Mouse (Mus musculus): ENCODE measurements at regions not wholly inside any gene's neighbourhood (a gene's known extent, or its start where the extent isn't known, plus 50 kb on each side); places are given as distances from the start of the nearest gene placed in this dataset.

DNA sequence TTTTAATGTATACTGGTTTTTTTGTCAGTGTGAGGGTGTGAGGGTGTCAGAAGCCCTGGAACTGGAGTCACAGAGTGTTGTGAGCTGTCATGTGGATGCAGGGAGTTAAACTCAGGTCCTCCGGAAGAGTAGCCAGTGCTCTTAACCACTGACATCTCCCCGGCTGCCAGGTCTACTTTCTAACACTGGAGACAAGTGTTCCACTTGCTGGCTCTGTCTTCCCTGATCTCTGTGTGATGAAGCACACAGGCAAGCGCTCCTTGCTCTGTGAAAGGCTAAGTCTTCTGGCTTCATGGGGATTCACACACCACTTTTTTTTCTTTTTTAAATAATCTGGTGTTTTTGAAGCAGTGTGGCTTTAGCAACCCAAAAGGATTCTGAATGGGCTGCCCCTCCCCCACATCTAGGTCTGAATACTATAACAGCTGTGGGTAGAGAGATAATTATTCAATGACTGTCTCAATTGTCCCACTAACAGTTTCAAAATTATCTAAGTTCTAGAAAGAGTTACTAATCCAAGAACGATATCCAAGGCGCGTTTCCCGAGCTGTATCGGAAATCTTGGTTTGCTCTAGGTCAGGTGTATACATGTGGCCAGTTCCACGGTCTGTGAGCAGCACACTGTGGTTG is 208.4 kb upstream of the Smim15 start:
- DNase-seq (ENCODE audit: low spot score) = no peak

DNA sequence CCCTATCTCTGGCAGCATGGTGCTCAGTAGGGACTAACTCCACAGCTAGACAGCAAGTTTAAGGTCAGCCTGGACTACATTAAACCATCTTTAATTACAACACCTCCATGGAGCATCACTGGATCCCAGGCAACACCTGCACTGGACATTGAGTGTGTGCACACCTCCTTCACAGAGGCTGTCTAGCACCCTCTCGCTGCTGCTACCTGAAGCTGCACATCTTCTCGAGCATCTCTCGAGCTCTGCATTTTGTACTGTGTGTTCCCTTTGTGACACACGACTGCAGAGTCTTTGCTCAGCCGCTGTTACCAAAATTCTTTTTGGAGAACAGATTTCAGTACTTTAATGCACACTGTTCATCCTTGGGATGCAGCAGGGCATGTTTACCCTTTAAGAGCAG is 212.2 kb upstream of the Smim15 start:
- DNase-seq (ENCODE audit: low spot score) = no peak

DNA sequence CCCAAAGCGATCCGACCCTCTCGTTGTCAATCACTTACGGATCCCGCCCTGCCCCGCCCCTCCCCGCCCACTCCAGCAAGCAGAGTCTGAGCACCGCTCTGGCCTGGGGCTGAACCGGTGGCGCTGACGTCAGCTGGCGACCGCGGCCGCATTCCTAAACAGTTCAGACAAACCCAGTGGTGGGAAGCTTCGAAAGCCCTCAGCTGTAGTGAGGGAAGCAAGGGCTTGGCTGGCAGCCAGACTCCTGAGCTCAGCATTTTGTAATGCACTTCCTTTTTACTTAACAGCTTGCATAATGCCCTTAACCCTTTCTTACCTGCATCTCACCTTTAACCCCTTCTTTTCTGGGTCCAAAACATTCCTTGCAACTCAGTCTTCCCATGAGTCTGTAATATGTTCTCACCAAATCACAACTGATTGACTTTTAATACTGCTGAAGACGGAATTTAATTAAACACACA is 213.0 kb upstream of the Smim15 start:
- DNase-seq (ENCODE audit: low spot score) = peak; percentile 84

DNA sequence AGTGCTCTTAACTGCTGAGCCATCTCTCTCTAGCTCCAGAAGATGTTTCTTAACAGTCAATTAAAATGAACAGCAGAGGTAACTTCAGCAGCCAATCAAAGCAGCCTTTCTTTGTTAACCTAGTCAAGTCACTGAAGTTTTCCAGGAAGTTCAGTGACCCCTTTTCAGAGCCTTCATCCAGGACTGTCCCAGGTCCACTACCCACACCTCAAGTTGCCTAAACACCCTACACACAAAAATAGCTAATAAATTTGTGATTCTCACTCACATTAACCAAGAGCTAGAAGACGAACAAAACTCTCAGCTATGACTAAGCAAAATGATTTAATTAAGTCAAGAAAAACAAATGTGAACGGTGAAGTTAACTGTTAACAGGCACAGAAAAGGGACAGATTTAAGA is 214.0 kb upstream of the Smim15 start:
- no peak for DNase-seq (ENCODE audit: low spot score)

DNA sequence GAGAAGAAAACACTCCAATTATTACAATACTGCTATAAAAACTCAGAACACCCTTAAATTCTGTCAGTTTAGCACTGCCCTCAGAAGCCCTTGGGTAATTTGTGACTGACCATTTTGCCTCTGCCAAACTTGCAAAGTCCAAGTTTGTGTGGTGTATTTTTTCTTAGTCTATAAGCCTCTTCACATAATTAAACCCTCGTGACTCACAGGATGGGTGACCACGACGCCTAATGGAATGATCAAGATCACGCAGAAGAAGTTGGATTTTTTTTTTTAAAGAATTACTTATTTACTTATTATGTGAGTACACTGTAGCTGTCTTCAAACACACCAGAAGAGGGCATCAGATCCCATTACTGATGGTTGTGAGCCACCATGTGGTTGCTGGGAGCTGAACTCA is 214.4 kb upstream of the Smim15 start:
- no peak for DNase-seq (ENCODE audit: low spot score)

DNA sequence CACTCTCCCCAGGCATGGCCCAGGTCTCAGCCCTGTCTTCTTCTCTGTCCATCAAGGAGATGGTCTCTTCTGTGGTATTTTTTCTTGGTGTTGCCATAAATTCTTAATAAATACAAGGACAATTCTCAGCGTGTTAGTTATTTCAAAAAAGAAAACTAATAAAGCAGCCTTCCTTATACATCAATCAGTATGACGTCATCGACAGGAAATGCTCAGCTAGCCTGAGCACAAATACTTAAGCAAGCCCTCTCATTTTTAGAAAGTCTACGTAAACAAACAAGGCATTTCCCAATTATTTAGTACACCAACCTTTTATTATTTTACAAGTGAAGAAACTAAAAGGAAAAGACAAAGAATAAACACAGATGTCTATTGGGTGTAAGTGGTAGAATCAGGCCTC is 218.6 kb upstream of the Smim15 start:
- DNase-seq (ENCODE audit: low spot score) = peak; percentile 19

DNA sequence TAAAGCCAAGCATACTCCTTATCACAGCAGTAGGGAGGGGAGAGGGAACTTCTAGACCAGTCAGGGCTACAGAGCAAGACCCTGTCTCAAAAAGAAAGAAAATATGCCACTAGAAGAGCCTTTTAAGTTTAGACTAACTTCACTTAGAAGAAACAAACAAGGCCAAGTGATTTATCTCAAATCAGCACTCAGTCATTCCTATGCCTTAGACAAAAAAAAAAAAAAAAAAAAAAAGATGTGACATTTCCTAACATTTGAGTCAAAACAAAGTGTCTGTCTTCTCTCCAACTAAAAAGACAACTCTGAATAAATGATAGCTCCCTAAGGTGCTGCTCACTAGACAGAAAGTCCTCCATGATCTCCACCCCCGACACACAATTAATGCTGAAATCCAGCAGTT is 220.9 kb upstream of the Smim15 start:
- DNase-seq (ENCODE audit: low spot score) = no peak

DNA sequence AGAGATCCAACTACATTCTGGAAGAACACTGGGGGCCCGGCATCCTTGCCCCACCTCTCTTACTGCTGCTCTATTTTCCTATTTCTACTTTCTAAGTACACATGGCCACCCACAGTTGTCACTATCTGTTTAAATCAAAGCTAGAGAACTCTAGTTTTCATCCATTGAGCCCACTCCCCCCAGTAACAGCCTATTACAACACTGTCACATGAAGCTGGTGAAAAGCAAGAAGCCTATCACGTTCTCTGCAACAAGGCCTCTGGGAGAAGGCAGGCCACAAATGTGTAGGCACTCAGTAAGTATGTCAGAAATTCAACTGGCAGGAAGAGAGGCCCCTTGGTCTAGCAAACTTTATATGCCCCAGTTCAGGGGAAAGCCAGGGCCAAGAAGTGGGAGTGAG is 222.0 kb upstream of the Smim15 start:
- no peak for DNase-seq (ENCODE audit: low spot score)

DNA sequence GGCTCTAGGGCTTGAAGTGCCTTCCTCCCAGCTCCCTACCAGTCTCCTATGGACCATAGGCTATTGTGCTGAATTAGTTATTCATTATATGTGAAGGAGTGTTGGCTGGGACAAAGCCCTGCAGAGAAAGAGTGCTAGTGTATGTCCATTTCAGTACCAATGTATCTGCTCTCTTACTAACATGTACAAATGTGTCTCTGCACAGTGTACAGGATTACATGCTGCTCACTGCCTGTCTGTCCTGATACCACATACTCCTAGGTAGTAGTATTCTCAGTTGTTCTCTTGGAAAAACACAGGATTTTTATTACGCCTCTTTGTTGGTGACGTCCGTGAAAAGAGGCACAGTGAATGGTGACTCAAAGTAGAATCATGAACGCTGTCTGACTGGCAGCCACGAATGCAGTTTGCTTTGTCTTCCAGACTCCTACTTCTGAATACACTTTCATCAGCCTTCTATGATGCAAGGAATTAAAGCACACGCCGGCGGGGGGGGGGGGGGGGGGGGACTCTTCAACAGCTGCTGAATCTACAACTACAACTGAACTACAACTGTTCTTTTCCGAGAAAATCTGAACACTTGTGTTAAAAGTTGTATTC is 230.6 kb upstream of the Smim15 start:
- DNase-seq (ENCODE audit: low spot score) = no peak

DNA sequence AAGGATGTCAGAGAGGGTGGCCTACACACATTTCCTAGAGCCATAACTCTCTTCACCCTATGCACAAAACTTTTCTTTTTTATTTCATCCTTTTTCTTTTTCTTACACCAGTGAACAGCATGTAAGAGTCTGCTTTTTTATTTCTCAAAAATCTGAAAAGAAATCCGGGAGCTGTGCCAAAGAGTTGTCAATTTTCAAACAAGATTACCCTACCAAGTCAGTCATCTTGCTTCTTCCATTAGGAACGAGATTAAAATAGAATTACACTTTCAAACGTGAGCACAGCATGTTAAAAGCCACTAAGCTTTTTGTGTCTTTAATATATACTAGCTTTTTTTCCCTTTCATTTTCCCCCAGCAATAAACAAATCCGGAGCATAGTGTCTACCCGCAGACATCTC is 232.2 kb upstream of the Smim15 start:
- no peak for DNase-seq (ENCODE audit: low spot score)

DNA sequence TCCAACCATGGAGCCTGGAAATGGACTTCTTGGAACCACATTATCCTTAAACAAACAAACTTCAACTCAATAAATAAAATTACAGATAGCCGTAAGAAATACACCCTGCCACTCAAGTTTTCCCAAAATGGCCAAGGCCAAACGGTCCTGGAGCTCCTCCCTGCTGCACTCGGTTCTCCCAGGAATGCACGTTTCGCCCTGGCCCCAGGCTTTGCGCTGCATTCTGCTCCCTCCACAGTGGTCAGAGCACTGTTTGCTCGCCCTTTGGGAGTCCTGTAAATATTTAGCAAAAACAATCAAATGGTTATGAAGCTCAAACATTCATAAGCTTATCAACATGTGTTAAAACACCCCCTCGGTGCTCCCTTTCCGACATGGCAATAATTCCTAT is 233.4 kb upstream of the Smim15 start:
- no peak for DNase-seq (ENCODE audit: low spot score)

DNA sequence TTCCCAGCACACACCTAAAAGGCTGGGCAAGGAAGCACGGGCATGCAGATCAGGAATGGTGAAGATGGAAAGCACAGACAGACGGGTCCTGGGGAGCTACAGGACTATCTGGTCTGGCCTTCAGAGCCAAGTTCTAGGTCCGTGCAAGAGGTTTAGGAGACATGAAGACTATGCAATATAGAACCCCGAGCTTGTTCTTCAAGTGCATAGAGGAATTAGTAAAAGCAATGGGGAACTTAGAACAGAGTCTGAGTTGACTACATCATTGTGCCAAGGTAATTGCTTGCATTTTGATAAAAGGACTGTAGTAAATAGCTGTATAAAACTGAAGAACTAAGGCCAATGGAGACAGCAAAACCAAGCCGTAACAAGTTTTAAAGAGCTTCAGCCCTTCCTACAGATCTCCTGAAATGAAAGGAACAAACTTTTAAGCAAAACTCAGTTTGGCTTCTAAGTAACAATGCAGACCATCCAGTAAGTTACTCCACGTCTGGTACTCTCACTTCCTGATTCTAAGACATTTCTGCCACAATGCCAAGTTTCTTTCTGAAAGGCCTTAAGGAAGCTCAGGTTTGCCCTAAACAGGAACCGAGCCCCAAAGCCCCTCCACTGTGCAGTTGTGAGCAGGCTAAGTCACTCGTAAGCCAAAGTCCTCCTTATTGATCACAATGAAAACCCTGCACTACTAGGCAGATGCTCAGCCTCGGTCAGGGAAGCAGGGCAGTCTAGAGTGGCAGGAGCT is 234.0 kb upstream of the Smim15 start:
- no peak for DNase-seq (ENCODE audit: low spot score)

DNA sequence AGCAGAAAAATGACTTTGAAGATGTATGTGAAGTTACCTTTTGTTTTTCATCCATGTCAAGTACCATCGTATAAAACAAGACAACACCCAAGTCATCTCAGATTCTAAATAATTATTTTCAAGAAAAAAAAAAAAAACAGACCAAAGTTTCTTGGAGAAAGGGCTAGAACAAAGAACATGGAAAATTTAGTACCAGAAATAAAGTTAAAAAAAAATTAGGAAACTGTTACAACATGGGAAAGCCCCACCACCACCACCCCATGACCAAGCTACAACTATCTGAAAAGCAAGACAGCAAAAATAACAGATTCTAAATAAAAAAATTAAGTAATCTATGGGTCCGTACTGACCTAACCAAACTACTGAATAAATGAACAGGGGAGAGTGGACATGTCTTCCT is 235.3 kb upstream of the Smim15 start:
- DNase-seq (ENCODE audit: low spot score) = no peak

DNA sequence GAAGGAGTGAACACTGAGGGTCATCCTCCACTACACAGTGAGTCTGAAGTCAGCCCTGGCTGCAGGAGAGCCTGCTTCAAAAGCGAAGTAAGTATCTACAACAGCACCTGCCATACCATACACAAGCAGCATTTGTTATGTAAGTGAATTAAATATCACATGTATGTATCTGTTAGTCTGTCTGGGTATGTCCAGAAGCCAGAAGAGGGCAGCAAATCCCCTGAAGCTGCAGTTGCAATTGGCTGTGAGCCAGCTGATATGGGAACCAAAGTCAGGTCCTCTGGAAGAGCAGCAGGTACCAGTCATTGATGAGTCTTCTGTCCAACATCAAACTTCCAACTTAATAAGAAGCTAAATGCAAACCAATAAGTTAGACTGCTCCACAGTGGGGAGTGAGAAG is 239.8 kb upstream of the Smim15 start:
- no peak for DNase-seq (ENCODE audit: low spot score)

DNA sequence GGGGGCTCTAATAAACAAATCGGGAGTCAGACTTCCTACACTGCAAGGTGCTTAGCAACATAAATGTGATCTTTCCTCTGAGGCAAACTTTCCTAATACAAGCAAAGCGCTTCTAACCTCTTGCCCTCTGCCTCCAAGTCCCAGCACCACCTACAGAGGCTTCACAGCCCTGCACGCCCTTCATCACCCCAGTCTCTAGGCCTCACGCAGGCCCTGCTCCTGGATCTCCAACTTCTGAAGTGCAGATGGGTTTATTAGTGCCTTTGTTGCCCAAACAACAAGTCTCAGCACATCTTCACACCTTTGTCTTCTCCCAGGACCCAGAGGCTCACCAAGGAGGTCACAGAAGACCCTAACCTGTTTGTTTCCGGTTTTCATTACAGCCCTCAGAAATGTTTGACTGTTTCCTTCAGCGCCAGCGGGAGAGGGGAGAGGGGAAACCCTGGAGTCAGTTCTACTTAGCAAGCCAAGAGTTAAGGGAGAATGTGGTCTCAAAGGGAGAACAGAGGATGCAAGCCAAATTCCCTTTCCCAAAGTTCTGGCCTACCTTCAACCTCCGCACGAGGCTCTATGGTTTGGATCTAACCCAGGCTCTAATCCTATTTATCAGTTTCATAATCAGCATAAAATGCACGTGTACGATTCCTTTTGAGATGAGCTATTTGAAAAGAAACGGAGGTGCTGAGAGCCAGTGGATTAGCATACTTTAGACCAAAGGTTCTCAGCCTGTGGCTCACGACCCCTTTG is 244.9 kb upstream of the Smim15 start:
- no peak for DNase-seq (ENCODE audit: low spot score)

DNA sequence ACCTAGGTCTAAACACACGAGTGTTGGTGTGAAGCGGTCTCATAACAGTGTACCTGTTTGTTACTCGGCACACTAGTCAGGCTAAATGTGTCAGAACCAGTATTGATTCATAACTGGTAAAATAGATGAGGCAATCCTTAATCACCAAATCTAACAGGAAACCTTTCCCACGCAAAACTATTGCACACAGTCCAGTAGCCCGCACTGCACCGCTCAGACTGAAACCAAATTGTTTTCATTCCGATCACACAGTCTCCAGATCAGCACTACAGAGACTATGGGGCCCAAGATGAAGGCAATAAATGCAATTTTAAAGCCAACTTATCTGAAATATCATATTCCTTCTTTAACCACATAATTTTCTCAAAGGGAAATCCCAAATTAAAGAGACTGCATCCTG is 246.1 kb upstream of the Smim15 start:
- DNase-seq (ENCODE audit: low spot score) = no peak

DNA sequence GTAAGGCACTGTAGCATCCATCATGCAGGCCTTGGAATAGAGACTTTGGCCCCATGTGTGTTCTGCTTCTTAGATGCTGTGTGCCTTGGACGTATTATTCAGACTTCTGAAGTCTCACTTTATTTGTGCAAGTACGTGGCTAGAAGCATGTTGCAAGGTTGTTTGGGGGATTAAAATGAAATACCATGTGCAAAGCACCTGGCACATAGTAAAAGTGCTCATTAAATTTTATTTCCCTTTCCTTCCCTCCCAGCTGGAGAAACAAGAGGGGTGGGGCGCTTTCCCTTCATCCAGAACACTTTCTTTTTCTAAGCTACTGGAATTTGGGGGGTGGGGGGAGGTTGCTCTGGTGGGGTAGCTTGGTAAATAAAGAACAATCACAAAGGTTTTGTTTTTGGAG is 248.7 kb upstream of the Smim15 start:
- no peak for DNase-seq (ENCODE audit: low spot score)

DNA sequence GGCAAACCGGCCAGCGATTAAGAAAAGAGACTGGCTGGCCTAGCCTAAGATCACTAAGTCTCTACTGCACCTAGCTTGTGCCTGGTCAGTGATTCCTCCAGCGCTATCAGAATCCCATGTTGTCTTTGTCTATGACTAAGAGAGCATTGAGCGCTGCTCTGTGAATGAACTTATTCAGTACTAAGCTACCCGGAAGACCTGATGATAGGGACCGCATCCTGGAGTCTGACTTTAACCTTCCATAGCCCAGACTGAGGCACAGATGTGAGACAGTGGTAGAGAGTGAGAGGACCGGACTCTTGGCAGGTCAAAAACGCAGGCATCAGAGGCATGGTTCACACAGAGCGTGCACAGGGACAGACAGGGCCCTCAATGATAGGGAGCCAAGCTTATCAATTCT is 252.5 kb upstream of the Smim15 start:
- DNase-seq (ENCODE audit: low spot score) = no peak

DNA sequence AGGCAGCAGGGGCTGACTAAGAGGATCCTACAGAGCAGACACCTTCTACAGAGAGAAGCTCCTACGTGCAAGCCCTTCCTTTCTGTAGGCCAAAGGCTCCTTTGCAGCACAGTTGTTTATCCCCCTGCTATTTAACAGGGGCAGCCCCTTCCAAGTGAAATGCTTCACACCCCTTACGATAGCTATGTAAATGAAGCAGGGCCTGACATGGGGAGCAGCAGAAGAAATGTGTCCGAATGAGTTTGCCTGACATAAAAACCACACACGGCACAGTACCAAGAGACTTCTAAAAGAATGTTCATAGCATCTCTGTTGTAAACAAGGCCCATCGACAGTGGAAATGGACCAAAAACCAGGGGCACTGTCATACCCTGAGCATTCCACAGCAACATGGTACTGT is 259.3 kb upstream of the Smim15 start:
- no peak for DNase-seq (ENCODE audit: low spot score)

DNA sequence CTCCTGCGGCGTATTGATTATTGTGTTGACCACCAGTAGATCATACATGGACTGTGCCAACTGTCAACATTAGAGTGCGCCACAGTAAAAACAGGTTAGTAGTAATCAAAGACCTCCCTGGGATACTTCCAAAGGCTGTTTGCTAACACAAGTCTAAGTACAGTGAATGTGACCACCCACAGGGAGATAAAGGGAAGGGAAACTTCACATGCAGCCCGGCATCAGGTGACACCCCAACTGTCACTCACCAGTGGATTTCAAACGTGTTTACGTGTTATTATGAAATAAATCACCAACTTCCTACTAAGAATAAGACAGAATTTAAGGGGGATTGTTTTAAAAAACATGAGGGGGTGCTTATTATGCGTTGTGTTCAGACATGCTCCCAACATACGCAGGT is 262.5 kb upstream of the Smim15 start:
- DNase-seq (ENCODE audit: low spot score) = no peak

DNA sequence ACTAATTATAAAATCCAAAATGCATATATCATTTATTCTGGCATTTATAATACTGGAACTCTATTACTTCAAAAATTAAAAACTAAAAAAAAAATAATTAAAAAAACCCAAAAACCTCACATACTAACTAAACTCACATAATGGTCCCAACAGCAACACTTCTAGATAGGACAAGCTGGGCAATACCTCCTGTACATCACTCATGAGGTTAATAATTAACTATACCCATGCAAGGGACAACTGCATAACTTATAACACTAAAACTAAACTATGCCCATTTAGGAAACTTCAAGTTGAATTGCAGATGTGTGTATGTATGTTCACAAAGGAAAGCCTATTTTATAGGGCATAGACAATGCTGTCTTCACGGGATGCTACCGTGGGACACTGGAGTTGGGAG is 263.0 kb upstream of the Smim15 start:
- DNase-seq (ENCODE audit: low spot score) = no peak

DNA sequence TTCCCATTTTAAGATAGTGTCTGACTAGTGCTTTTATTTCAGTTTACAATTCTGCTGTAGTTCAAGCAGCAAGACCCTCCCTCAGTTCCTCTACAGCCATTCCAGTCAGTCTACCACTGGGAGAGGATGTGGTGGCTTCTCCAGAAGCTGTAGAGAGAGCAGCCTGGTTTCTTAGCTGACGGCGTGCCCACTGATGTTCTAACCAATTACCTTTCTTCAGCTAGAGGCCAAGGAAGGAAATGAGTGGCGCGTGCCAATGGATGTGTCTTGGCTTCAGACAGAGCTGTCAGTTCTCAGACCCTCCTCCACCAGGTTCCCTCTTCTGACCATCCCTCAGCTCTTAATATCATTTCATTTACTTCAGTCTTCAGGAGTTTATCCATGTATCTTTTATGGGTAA is 264.7 kb upstream of the Smim15 start:
- DNase-seq (ENCODE audit: low spot score) = peak; percentile 50

Measured in thymus, postnatal 0 days (tissue).